Mouse (Mus musculus) lung, adult 2 months (tissue): ENCODE measurements around the gene Zbtb49.

ENCODE experiments used
- CTCF ChIP-seq: fragments of 200-500 bp; IDR thresholded peaks from 2 replicates; pipeline ENCODE4 v1.5.1; 2011; ENCODE audit warnings: mild to moderate bottlenecking, low read length, control low read depth; ENCODE audit not compliant: insufficient read depth
- POLR2A ChIP-seq: fragments of 200-500 bp; IDR thresholded peaks from 2 replicates; pipeline ENCODE4 v1.6.1; 2011; ENCODE audit warnings: low read depth, mild to moderate bottlenecking, control low read depth, low read length, borderline replicate concordance; ENCODE audit errors: extremely low read depth

DNA sequence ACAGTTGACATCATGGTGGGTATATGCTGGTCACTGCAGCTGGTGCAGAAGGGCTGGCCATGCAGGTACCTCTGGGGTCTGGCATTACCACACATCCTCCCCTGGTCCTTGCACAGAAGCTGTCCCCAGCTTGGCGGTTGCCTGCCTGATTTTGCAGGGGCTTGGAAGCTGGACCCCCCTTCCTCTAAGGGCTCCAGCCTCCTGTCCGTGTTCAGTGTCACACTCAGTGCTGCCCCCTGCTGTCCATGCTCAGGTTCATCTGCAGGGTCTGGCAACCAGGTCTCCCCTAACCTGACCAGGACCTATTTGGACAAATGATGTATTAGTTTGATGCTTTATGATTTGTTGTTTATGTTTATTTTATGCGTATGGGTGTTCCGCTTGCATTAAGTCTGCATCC is 15.2 kb upstream of the Zbtb49 start:
- TF ChIP-seq POLR2A (no peak), CTCF (peak; percentile 75)
